Mouse (Mus musculus) ES-Bruce4 (cell line): ENCODE data around the gene Lrmda.

Experiments used
- CTCF ChIP-seq: IDR thresholded peaks from one replicate; pipeline ENCODE4 v1.8.1; 2011; ENCODE audit warnings: low read depth, low read length
- EP300 ChIP-seq: IDR thresholded peaks from 2 replicates; pipeline ENCODE4 v1.6.1; 2011; ENCODE audit warnings: low read depth, low read length; ENCODE audit not compliant: insufficient read depth
- POLR2A ChIP-seq: IDR thresholded peaks from one replicate; pipeline ENCODE4 v1.8.1; 2011; ENCODE audit warnings: low read length; ENCODE audit not compliant: insufficient read depth

DNA sequence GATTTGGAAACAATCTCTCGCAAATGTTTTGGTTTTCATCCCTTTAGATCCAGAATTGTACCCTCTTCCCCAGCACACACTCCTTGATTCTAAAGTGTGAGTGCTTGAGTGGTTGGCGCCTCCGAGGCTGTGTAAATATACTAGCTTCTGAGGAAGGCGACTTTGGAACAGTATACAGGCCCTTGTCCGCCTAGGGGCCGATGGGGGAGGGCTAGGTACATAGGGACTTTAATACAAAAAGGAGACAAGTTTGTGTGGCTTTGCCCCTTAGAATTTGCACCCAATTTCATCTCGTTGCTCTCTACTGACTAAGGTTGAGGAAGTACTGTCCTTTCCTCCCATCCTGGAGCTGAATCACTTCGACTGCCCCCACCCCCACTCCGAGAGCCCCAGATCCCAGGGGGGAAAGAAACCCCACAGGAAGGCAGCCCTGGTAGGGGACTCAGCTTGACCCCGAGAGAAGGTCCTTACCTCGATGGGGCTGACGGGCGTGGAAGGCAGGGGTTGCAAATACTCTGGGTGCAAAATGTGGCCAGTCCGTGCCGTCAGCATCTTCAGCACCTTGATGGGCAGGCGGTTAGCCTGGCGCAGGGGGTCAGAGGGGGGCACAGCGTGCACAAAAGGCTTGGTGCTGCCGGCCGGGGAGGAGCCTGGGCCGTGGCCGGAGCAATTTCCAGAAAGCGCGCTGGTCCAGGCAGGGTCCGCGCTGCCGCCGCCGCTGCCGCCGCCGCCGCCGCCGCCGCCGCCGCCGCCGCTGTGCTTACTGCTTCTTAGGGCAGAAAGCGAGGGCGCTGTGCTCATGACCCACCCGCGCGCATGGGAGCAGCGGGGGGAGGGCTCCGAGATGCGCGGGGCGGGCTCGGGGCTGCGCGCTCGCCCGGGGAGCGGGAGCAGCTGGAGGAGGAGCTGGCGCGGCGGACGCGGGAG, 32.5 kb upstream of the Lrmda start:
- no peak for TF ChIP-seq CTCF
- no peak for TF ChIP-seq POLR2A
- no peak for TF ChIP-seq EP300
